Mouse (Mus musculus) gastrocnemius, postnatal 36 days (tissue): Measurements from ENCODE around the gene Tmtc4. TPM values are rescaled to one million over a fixed set of nuclear protein-coding genes. Genes with fewer than 3 reads are reported as not detected.
A peak's percentile ranks its signal among the peaks of the same experiment; 100 is the strongest.

Experiments used
- DNase-seq, 2 experiments: peaks; one replicate each; pipeline ENCODE4 v3.0.0; 2022
- intact Hi-C: fragments of 180-260 bp; cut with DNase I; formaldehyde crosslinking; loops from one replicate; pipeline ENCODE4 v1.15.1; 2025
- long read RNA-seq, 2 experiments: library from polyadenylated mRNA; stranded (forward); transcript quantifications; one replicate each; pipeline ENCODE4 v2.0.0; 2021
- total RNA-seq, 2 experiments: library from RNA; stranded (reverse); gene quantifications; 2 replicates each; pipeline ENCODE4 v1.2.3; 2021

Tmtc4 gene
- total RNA-seq, result 1 to 10 TPM; 3.0 to 4.0 TPM
- long read RNA-seq, experiment 1, partial matches to known transcripts, result 0 of 1 reads
- long read RNA-seq, experiment 1, other reads (novel, unspliced or antisense), result 1 of 1 reads
- long read RNA-seq, experiment 2, partial matches to known transcripts, result 1 of 5 reads
- long read RNA-seq, experiment 2, other reads (novel, unspliced or antisense), result 2 of 5 reads

DNA sequence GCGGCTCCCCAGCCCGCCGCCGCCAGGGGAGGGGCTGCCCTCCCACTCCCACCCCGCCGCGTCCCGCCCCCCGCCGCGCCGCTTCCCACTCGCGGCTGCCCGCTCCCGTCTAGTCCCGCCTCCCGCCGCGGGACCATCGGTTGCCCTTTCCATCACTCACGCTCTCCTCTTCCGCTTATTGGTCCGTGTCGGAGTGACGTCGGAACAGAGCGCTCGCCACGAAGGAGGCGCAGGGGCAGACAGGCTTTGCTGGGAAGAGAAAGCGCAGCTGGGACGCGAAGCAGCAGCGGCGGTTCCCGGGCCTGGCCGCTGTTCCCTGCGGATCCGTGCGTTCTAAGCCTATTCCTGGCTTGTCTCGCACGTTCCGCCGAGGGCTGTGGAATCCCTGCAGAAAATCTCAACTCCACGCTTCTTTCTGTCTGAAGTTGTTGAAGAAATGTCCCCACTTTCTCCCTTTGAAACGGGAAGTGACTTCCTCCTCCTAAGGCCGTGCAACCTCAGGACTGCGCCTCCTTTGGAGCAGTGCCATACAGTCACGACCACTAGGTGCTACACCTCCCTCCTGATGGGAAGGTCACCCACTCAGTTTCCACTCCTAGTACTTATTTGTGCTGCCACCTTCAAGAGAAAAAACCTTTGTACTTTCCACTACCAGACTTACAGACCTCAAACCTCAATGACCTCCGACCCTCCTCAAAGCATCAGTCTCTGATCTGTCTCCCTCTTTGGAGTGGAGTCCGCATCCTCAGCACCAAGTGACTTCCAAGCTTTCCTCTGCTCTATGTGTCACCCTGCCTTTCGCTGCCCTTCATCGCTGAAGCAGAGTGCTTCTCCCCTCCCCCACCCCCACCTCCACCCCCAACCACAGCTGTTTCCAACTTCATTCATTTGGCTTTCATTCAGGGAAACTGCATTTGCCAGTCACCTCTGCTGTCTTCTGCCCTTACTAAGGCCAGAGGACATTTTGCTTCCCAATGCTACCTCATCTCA is at the start of gene Tmtc4:
Gene Tmtc4, minus strand, starts transcription at position 810 of the 990 bp plus-strand sequence.
- intact Hi-C loops, result no loop called here
- peak; percentile 91 to 95 for DNase-seq

DNA sequence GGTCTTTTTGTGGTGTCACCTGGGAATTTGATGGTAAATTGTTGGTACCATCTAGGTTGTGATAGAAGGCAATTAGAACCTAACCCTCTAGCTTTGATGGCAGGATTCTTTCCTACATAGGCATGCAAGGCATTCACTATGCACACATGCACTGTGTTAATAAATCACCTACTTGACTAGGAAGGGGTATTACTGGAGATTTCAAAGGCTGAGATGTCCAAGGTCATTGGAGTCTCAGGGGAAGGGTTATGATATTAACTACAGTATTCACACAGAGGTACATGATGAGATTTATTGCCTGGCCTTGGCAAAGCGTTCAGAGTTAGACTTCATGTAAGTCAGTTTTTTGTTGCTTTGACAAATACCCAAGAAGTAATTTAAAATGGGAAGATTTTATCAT is 48.6 kb upstream of the Tmtc4 start:
- intact Hi-C loops, result no loop called here
- no peak for DNase-seq

GRCm38 (mm10) chr14:123027876-123028275 is 44.0 kb upstream of the Tmtc4 start:
- no peak for DNase-seq
- intact Hi-C loops, result no loop called here

GRCm38 (mm10) chr14:123022981-123023380 is 39.1 kb upstream of the Tmtc4 start:
- DNase-seq, result no peak
- intact Hi-C loops, result no loop called here

DNA sequence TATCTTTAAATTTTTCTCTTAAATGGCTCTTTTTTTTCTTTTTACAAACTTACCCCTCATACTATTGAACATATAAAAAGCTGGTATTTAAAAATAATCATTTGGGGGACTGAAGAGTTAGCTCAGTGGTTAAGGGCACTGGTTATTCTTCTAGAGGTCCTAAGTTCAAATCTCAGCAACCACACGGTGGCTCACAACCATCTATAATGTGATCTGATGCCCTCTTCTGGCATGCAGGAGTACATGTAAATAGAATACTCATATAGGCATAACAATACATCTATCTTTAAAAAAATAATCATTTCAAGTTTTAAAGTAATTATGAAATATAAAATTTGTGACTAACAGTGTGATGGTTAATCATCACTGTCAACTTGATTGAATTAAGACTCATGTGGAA is 32.5 kb upstream of the Tmtc4 start:
- intact Hi-C loops, result no loop called here
- no peak for DNase-seq

GRCm38 (mm10) chr14:123015687-123016086 is 31.9 kb upstream of the Tmtc4 start:
- intact Hi-C loops, result no loop called here
- no peak for DNase-seq

GRCm38 (mm10) chr14:123009108-123010018 is 25.5 kb upstream of the Tmtc4 start:
- no peak for DNase-seq
- intact Hi-C loops, result no loop called here

- DNase-seq, result no peak
- intact Hi-C loops, result no loop called here
Observed at GRCm38 (mm10) chr14:123008672-123009071, 24.8 kb upstream of the Tmtc4 start.

DNA sequence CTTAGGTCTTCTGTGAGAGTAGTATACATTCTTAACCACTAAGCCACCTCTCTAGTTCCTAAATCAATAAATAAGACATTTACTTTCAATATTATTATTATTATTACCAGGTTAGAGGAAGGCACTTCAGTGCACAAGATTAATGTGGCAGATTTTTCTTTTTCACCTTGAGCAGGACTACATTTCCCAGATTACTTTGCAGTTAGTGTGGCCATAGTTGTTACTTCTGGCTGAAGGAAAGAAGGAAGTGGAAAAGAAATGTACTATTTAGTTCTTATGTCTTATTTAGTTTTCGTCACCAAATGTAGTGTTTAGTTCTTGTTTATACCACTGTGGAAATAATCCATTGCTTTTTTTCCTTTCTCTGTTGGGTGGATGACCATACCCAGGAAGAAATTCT is 19.9 kb upstream of the Tmtc4 start:
- intact Hi-C loops, result no loop called here
- DNase-seq, result no peak

DNA sequence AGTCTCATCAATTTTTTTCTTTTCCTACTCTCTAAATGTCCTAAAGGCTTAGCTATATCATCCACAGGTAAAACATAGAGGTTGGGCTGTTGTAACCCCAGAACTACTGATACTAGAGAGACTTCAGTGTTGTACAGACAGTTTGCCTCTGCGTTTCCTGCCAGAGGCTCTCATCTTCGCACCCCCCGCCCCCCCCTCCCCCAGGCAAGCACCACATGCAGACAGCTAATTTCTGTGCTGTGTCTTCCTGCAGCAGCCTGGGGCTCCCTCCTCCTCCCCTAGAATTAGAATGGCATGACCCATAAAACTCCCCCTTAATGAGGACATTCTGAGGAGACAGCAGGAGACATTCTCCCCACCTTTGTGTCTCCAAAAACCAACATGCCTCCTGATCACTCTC is 17.6 kb upstream of the Tmtc4 start:
- intact Hi-C loops, result no loop called here
- DNase-seq, result no peak

- no peak for DNase-seq
- intact Hi-C loops, result no loop called here
Observed at GRCm38 (mm10) chr14:122997465-122997864, 13.6 kb upstream of the Tmtc4 start.

GRCm38 (mm10) chr14:122993935-122994334 is 10.1 kb upstream of the Tmtc4 start:
- intact Hi-C loops, result no loop called here
- no peak for DNase-seq

DNA sequence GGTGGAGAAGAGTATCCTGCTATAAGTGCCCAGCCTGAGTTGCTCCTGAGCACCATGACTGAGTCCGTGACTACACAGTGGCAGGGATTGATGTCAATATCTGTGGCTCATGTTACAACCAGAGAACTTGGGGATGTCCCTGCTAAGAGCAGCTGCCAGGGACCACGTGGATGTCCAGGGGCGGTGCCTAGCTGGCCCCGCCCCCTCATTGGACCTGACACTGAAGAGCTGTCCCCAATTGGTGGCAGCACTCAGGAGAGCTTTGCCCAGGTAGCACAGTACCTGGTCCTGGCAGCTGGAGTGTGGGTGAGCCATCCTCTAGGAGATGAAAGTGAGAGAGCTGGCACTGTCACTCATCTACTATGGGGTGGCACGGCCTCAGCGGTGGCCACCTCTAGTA is 9.1 kb upstream of the Tmtc4 start:
- intact Hi-C loops, result no loop called here
- no peak for DNase-seq

DNA sequence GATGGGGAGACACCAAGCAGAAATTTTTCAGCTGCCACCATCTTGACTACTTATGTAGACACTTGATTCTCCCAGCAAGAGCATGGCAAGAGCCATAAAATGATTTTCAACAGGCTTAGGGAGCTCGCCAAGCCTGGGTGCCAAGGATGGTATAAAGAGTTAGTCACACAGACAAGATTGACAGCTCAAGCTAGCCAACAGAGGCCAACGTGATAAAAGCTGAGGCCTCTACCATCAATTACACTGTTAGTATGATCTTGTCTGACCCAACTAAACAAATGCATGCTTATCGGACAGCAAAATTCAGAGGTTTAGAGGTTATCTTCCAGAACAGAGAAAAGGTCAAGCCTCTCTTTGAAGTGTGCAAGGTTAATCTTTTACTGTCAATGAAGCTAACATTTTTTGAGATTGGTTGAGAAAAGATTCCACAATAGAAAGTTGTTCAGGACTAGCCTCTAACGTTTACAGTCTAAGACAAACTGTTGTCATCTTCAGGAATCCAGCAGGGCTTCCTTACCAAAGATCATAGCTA is 6.8 kb upstream of the Tmtc4 start:
- intact Hi-C loops, result no loop called here
- no peak for DNase-seq

DNA sequence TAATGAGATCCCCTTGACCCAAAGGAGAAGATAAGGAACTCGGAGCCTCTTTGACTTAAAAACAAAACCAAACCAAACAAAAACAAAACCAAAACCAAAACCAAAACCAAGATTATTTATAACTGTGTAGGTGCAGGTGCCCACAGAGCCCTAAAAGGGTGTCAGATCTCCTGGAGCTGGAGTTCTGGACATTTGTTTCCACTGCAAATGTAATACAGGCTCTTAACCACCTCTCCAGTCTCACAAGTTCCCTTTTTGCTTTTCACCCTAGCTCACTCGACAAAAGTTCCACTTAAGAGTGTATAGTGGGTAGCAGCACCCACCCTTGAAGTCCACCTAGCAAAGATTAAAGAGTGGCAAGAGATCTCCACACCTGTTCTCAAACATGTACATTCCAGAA is 2.6 kb upstream of the Tmtc4 start:
- intact Hi-C loops, result no loop called here
- no peak for DNase-seq

GRCm38 (mm10) chr14:122982571-122983225 is 1.1 kb downstream of the Tmtc4 start:
- intact Hi-C loops, result no loop called here
- peak; percentile 69 to 77 for DNase-seq

- intact Hi-C loops, result no loop called here
- DNase-seq, result no peak
Observed at GRCm38 (mm10) chr14:122981831-122982485, 1.9 kb downstream of the Tmtc4 start.

- intact Hi-C loops, result no loop called here
- DNase-seq, result no peak
Observed at GRCm38 (mm10) chr14:122978871-122979270, 5.0 kb downstream of the Tmtc4 start.

GRCm38 (mm10) chr14:122977797-122978140 is 6.1 kb downstream of the Tmtc4 start:
- no peak for DNase-seq
- intact Hi-C loops, result no loop called here
